Mouse (Mus musculus) liver, embryonic 11.5 days (tissue): ENCODE data around the gene Cpa2. TPM values are rescaled to one million over a fixed set of nuclear protein-coding genes. Genes with fewer than 3 reads are reported as not detected.

Experiments
- ATAC-seq: fragments of 200-750 bp; cut with Nextera tagmentation; replicated peaks from 2 replicates; pipeline ENCODE4 v1.8.0; 2017; ENCODE audit warnings: moderate number of reproducible peaks, mild to moderate bottlenecking, moderate TSS enrichment, moderate library complexity; ENCODE audit not compliant: low FRiP score
- DNase-seq: peaks from one replicate; pipeline ENCODE4 v3.0.0-alpha.2; 2017; ENCODE audit warnings: low spot score
- H3K27ac ChIP-seq: fragments of 300-500 bp; sonication (generic); 2 replicates; pipeline ENCODE4 v1.5.1; 2014; ENCODE audit warnings: mild to moderate bottlenecking, low read depth, low read length, control low read depth
- H3K27me3 ChIP-seq: fragments of 300-500 bp; sonication (generic); replicated peaks from 2 replicates; pipeline ENCODE4 v1.6.1; 2014; ENCODE audit warnings: low read length, mixed read lengths; ENCODE audit not compliant: control insufficient read depth, insufficient read depth
- H3K36me3 ChIP-seq: fragments of 300-500 bp; sonication (generic); 2 replicates; pipeline ENCODE4 v1.6.1; 2014; ENCODE audit warnings: mild to moderate bottlenecking, low read length, moderate library complexity, mixed read lengths; ENCODE audit not compliant: control insufficient read depth, insufficient read depth
- H3K4me1 ChIP-seq: fragments of 300-500 bp; sonication (generic); replicated peaks from 2 replicates; pipeline ENCODE4 v1.6.1; 2014; ENCODE audit warnings: low read length, mixed read lengths; ENCODE audit not compliant: control insufficient read depth, insufficient read depth
- H3K4me2 ChIP-seq: fragments of 300-500 bp; sonication (generic); 2 replicates; pipeline ENCODE4 v1.6.1; 2014; ENCODE audit warnings: mild to moderate bottlenecking, control low read depth, moderate library complexity
- H3K4me3 ChIP-seq: fragments of 300-500 bp; sonication (generic); 2 replicates; pipeline ENCODE4 v1.5.1; 2014; ENCODE audit warnings: low read depth, low read length, control low read depth
- H3K9ac ChIP-seq: fragments of 300-500 bp; sonication (generic); 2 replicates; pipeline ENCODE4 v1.6.1; 2014; ENCODE audit warnings: low read depth, low read length, control low read depth
- H3K9me3 ChIP-seq: fragments of 300-500 bp; sonication (generic); 2 replicates; pipeline ENCODE4 v1.6.1; 2016; ENCODE audit warnings: low read length, inconsistent platforms, mixed read lengths; ENCODE audit not compliant: control insufficient read depth
- WGBS: fragments of 180-500 bp; shearing (Covaris S2); extraction: QIAGEN DNeasy Blood & Tissue Kit; methylation state at CpG from one replicate; pipeline ENCODE4 v1.1.7; 2014; 5-methylcytosine and 5-hydroxymethylcytosine counted together
- polyA plus RNA-seq: library from polyadenylated mRNA; unstranded; fragments of >200 nt; fragmentation: Nextera tagmentation; extraction: Ambion mirVana; gene quantifications from 2 replicates; pipeline ENCODE4 v1.2.1, GENCODE M21; 2014

Cpa2 gene
- polyA plus RNA-seq, 1 experiment from 2014 or later, result 1.9 TPM

DNA sequence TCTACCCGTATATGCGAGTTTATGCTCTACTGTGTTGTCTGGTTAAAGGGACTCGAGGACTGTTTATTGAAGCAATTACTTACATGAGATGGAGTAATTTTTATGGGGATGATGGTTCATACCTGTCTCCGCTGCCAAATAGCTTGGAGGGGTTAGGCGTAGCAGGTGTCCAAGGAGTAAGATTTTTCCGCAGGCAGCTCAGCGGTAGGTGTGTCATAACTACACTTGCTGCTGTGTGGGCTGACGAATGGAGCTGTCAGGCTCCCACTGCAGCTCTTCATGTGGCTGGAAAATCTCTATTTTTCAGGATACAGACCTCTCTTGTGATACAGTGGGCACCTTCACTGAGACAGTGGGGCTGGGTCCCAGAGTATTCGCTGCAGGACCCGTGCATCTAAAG is 27.9 kb downstream of the Cpa2 start:
- H3K27ac ChIP-seq, result no peak overlapping the region

DNA sequence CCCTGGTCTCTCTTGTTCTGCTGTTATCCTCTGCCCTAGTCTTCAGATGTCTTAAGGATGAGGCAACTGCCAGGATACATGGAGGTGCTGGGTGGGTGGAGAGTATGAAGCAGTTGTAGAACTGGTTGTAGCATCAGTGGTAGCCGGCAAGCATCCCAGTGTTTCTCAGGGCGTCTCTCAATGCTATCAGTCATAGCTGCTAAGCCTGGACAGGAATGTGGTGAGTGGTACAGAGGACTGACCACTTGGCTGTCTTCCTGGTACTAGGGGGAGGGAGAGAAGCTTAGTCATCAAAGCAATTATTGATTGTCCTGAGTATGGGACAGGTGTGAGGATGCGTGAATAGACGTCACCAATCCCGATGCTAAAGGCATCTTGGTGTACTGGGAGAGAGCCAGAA is 28.6 kb downstream of the Cpa2 start:
- Histone ChIP-seq H3K4me2 (no peak overlapping the region), H3K36me3 (no peaks in the 10 kb centered on the region), H3K27ac (no peak overlapping the region), H3K4me3 (no peak overlapping the region), H3K9me3 (no peaks in the 10 kb centered on the region), H3K27me3 (no peaks in the 10 kb centered on the region), H3K9ac (no peak overlapping the region), H3K4me1 (no peaks in the 10 kb centered on the region; the same call in 1 of the 2 replicates)
- no peak for ATAC-seq
- WGBS, result 87% methylated on average over 5 of the region's 5 CpGs
- DNase-seq, result no peak

More for the DNA sequence above, 27.9 kb downstream of the Cpa2 start:
- Histone ChIP-seq H3K4me3 (no peak overlapping the region), H3K4me2 (no peak overlapping the region), H3K27me3 (no peaks in the 10 kb centered on the region), H3K4me1 (no peaks in the 10 kb centered on the region; the same call in 1 of the 2 replicates), H3K9me3 (no peaks in the 10 kb centered on the region), H3K36me3 (no peaks in the 10 kb centered on the region), H3K9ac (no peak overlapping the region)
- ATAC-seq, result no peak
- DNase-seq, result no peak
- WGBS, result 82% methylated on average over 10 of the region's 10 CpGs

DNA sequence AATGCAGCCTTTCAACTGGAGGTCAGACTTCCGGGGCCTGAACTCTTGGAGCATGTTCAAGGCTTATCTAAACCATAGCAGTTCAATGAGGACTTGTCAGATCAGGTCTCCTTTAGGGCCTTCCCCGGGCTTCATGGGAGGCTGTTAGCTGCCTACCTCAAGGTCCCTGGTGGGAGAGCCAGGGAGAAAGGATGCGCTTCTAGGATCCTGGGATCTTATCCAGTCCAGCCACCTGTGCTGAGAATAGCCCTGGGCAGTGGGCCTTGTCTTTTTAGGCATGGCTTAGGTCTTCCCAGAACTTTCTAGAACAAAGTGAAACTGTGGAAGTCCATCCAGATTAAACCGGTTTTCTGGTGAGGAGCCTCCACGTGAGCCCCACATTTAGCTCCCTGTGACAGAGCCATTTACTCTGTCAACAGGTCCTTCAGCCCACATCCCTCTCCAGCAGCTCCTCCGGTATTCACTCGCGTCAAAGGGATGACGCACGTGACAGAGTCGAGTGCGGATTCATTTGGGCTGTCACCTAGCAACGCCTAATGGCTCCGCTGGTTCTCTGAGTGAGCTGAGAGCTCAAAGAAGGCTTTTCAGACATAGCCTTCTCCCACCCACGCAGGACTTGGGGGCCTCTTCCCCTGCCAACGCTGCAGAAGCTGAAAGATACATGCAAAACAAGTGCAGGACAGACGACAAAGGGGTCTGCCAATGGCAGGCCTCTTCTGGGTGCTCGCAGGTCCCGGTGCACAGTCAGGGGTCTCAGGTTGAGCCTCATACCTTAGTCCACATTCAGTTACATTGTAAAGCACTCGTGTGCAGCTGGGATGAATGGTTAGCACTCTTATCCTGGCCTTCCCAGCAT is 31.3 kb downstream of the Cpa2 start:
- H3K4me3 ChIP-seq, result no peak overlapping the region
- no peaks in the 10 kb centered on the region for H3K9me3 ChIP-seq
- no peaks in the 10 kb centered on the region; the same call in 1 of the 2 replicates for H3K4me1 ChIP-seq
- no peak overlapping the region for H3K9ac ChIP-seq
- DNase-seq (no peak), ATAC-seq (no peak)
- no peaks in the 10 kb centered on the region for H3K27me3 ChIP-seq
- WGBS, result 69% methylated on average over 20 of the region's 20 CpGs
- H3K36me3 ChIP-seq, result no peaks in the 10 kb centered on the region
- H3K4me2 ChIP-seq, result no peak overlapping the region
- no peak overlapping the region for H3K27ac ChIP-seq

DNA sequence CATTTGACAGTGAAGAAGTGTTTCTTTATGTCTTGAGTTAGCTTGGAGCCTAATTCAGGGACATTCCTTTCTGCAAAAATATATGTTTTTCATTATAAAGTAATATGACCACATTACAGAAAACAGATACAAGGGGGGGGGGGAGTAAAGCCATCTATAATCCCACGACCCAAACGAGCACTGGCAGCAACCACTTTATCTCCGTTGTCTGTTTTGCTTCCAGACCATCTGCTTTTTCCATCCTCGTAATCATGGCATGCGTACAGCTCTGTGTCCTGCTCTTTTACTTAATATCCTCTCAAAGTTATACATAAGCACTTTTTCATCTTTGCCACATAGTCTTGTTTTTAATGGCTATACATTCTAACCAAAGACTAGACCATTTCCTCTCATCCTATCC is 32.0 kb downstream of the Cpa2 start:
- Histone ChIP-seq H3K9me3 (no peaks in the 10 kb centered on the region), H3K4me2 (no peak overlapping the region), H3K4me1 (no peaks in the 10 kb centered on the region; the same call in 1 of the 2 replicates), H3K4me3 (no peak overlapping the region), H3K27me3 (no peaks in the 10 kb centered on the region), H3K36me3 (no peaks in the 10 kb centered on the region), H3K27ac (no peak overlapping the region), H3K9ac (no peak overlapping the region)
- WGBS, result 56% methylated on average over 5 of the region's 5 CpGs
- DNase-seq, result no peak
- ATAC-seq, result no peak

DNA sequence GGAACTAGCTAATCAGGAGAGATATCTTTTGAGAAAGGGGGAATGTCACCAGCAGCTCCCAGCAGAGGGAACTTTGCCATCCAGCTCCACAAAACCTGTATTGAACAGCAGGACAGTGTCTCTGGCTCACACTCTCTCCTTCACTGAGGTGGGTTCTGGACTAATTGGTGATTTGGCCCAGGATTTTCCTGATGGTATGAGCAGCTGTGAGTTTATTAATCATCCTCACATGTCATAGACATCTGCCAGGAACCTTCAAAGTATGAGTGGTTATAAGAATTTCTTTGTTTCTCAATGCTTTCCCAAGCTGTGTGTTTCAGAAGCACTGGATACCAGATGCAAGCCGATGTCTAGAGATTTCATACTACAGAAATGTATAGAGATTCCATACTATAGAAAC is 33.6 kb downstream of the Cpa2 start:
- Histone ChIP-seq H3K9ac (no peak overlapping the region), H3K27ac (no peak overlapping the region), H3K4me1 (no peaks in the 10 kb centered on the region; the same call in 1 of the 2 replicates), H3K9me3 (no peaks in the 10 kb centered on the region), H3K36me3 (no peaks in the 10 kb centered on the region), H3K4me2 (no peak overlapping the region), H3K27me3 (no peaks in the 10 kb centered on the region), H3K4me3 (no peak overlapping the region)
- WGBS, result 91% methylated on average over 1 of the region's 1 CpGs
- DNase-seq, result no peak
- ATAC-seq, result no peak

DNA sequence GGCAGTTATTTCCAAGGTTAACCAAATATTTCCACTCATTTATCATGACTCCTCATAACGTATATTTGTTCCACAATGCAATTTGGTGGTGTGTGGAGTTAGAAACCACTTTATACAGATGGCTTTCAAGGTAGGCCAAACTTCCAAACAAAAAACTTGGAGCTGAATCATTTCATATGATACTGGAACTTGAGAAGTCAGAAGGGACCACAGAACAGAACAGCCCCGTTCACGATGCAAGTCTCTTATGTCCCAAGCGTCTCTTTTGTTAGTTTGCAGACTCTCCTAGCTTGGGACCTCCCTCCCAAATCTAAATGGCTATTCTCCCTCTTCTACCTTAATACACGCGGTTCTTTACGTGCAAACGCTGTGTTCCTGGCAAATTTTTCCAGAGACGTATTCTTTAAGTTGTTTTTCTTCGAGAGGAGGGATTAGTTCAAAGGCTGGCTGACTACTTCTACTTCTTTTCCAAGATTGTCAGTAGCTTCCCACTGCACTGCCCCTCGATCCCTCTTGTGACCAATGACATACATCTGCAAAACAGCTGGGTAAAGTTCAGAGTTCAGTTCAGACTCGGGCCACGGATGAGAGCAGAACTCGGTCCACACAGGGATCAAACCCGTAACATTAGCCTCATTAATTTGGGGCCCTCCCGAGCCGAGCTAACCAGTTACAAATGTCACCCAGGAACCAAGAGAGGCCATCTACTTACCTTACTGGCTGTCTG is 35.3 kb downstream of the Cpa2 start:
- no peak for ATAC-seq
- Histone ChIP-seq H3K9ac (no peak overlapping the region), H3K4me1 (no peaks in the 10 kb centered on the region; the same call in 1 of the 2 replicates), H3K4me3 (no peak overlapping the region), H3K27me3 (no peaks in the 10 kb centered on the region), H3K27ac (no peak overlapping the region), H3K36me3 (no peaks in the 10 kb centered on the region), H3K9me3 (no peaks in the 10 kb centered on the region), H3K4me2 (no peak overlapping the region)
- 74% methylated on average over 17 of the region's 17 CpGs for WGBS
- DNase-seq, result no peak

DNA sequence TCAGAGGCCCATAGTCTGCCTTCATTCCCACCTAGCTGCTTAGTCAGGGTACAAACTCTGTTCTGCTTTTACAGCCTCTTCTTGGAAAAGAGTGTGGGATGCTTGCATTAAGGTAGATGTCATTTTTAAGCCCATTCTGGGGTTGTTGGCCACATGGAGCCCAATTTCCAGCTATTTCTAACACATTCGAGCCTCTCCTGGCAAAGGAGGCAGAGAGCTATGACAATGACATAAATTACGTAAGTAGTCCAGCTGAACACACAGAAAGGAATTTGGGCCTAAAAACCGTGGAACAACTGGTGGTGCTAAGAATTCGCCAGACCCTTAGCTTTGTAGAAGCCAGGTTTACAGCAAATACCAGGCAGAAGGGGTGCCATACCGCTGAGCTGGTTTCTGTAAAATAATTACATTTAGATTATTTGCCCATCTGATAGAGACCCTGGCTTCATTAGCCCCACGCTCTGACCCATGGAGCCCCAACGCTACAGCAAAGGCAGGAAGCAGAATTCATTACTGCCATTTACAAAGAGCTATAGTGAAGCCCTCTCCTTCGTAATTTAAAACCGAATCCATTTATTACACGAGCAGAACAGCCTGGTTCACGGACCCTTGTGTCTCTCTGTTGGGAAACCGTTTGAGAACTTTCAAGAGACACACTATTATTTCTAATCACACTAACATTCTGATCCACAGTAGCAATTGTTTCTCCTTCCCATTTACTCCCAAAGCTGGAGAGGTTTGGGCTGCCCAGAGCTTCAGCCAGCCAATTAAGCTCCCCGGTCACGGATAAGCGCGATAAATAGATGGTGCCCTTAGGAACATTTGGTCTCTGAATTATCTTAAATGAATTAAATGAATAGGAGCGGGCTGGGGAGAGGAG is 38.8 kb downstream of the Cpa2 start:
- 72% methylated on average over 17 of the region's 17 CpGs for WGBS
- Histone ChIP-seq H3K27ac (no peak overlapping the region; the same call in 1 of the 2 replicates), H3K27me3 (no peaks in the 10 kb centered on the region), H3K36me3 (no peaks in the 10 kb centered on the region), H3K4me3 (no peak overlapping the region), H3K4me1 (no peaks in the 10 kb centered on the region), H3K9ac (no peak overlapping the region), H3K4me2 (no peak overlapping the region), H3K9me3 (no peaks in the 10 kb centered on the region)
- no peak for ATAC-seq
- DNase-seq, result no peak

DNA sequence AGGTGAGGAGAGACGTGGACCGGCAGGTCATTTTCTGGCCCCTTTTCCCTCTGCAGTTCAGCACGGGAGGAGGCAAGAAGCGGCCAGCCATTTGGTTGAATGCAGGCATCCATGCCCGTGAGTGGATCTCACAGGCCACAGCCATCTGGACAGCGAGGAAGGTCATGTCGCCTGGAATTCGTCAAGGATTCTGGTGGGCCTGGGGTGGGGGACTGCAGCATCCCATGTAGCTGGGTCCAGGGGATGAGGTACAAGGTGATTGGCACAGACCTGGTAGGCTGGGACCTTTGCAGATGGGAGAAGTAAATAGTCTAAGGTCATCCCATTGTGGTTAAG is 39.4 kb downstream of the Cpa2 start:
- Histone ChIP-seq H3K4me3 (no peak overlapping the region), H3K27me3 (no peaks in the 10 kb centered on the region), H3K4me1 (no peaks in the 10 kb centered on the region), H3K9ac (no peak overlapping the region), H3K9me3 (no peaks in the 10 kb centered on the region), H3K36me3 (no peaks in the 10 kb centered on the region), H3K4me2 (no peak overlapping the region), H3K27ac (no peak overlapping the region; the same call in 1 of the 2 replicates)
- ATAC-seq (no peak), DNase-seq (no peak)
- WGBS, result 62% methylated on average over 8 of the region's 8 CpGs
